Mouse (Mus musculus) adrenal gland, adult (tissue): ENCODE measurements at regions not wholly inside any gene's neighbourhood (a gene's known extent, or its start where the extent isn't known, plus 50 kb on each side); places are given as distances from the start of the nearest gene placed in this dataset.

Source experiments
- DNase-seq, 2 experiments: peaks; one replicate each; pipeline ENCODE4 v3.0.0; 2022 to 2023; ENCODE audit warnings: low spot score in 1 of 2; ENCODE audit not compliant: inconsistent age in 2 of 2

GRCm38 (mm10) chr15:60111046-60111445 is 94.6 kb upstream of the 4933412E24Rik start:
- no peak for DNase-seq

- no peak for DNase-seq
Observed at GRCm38 (mm10) chr15:60104126-60104525, 87.7 kb upstream of the 4933412E24Rik start.

GRCm38 (mm10) chr15:60101485-60102280 is 85.3 kb upstream of the 4933412E24Rik start:
- DNase-seq, result no peak

GRCm38 (mm10) chr15:60097141-60097540 is 80.7 kb upstream of the 4933412E24Rik start:
- DNase-seq, result peak; percentile 18 to 75

- DNase-seq, result no peak
Observed at GRCm38 (mm10) chr15:60096131-60096530, 79.7 kb upstream of the 4933412E24Rik start.

GRCm38 (mm10) chr15:60089921-60090320 is 73.5 kb upstream of the 4933412E24Rik start:
- no peak for DNase-seq

- no peak for DNase-seq
Observed at GRCm38 (mm10) chr15:60088964-60089899, 72.8 kb upstream of the 4933412E24Rik start.
